In genomic region chr11:50559108-50559507, GRCm38 (mm10) we compare ENCODE assay signal across 9 mouse cellular contexts. TPM values are rescaled to one million over a fixed set of nuclear protein-coding genes. Genes with fewer than 3 reads are reported as not detected.
DNase-seq lines count a peak whose midpoint lies in the region; ATAC-seq and TF ChIP-seq lines count a peak whose summit lies in the region.
"Had no signal": no experiment of that assay in that cellular context is flagged by ENCODE, and none has a peak within 500 bp of the region (broad histone marks: within the 10 kb centered on the region; RNA-seq: fewer than 3 reads in every experiment).

No protein-coding gene starts in this region.

- no peaks in the 10 kb centered on the region for H3K27me3 ChIP-seq in intestine, embryonic 14.5 days (replicated peaks; ENCODE audit: control insufficient read depth, insufficient read depth, low read length)
- H3K27me3 ChIP-seq in intestine, embryonic 16.5 days (replicated peaks; ENCODE audit: control insufficient read depth, insufficient read depth, low read length), result no peaks in the 10 kb centered on the region
- no peaks in the 10 kb centered on the region for H3K27me3 ChIP-seq in lung, embryonic 14.5 days (ENCODE audit: insufficient read depth, low read length)

- intact Hi-C loops in left cerebral cortex, postnatal 10 days (cut with DNase I), result no loop called here

- no peaks in the 10 kb centered on the region for H3K36me3 ChIP-seq in intestine, embryonic 14.5 days (ENCODE audit: control insufficient read depth, insufficient read depth, low read length)
- H3K36me3 ChIP-seq in intestine, embryonic 16.5 days (ENCODE audit: control insufficient read depth, insufficient read depth, low read length), result no peaks in the 10 kb centered on the region
- no peaks in the 10 kb centered on the region for H3K36me3 ChIP-seq in lung, embryonic 14.5 days (ENCODE audit: insufficient read depth)

- H3K4me1 ChIP-seq in intestine, embryonic 14.5 days (replicated peaks; ENCODE audit: control insufficient read depth, insufficient read depth, low read length), result no peaks in the 10 kb centered on the region
- no peaks in the 10 kb centered on the region for H3K4me1 ChIP-seq in intestine, embryonic 16.5 days (ENCODE audit: control insufficient read depth, insufficient read depth, low read length)
- H3K4me1 ChIP-seq in cortical plate, adult 2 months (ENCODE audit: control insufficient read depth, insufficient read depth, low read length), result no peaks in the 10 kb centered on the region
- no peaks in the 10 kb centered on the region for H3K4me1 ChIP-seq in lung, embryonic 14.5 days (ENCODE audit: insufficient read depth)

- no peak for TF ChIP-seq POLR2A in cortical plate, adult 2 months (IDR thresholded peaks at IDR 0.05; ENCODE audit: extremely low read depth, insufficient read depth, low read length)

- DNase-seq in intestine, embryonic 14.5 days (ENCODE audit: low spot score), result peak; percentile 54
- peak; percentile 68 for DNase-seq in ES-CJ7 (ENCODE audit: low read depth, low spot score)
- DNase-seq in lung, embryonic 14.5 days, result peak; percentile 79
- DNase-seq in yolk sac, embryonic 10.5 days (ENCODE audit: low spot score), result no peak
- no peak for DNase-seq in adrenal gland, postnatal 25 days
- DNase-seq in left cerebral cortex, postnatal 10 days (ENCODE audit: extremely low spot score in 1 of 2, low spot score in 2 of 2), result no peak

- no peak overlapping the region for H3K4me2 ChIP-seq in intestine, embryonic 14.5 days (ENCODE audit: low read length)
- no peak overlapping the region for H3K4me2 ChIP-seq in intestine, embryonic 16.5 days (ENCODE audit: low read depth, low read length)
- no peak overlapping the region for H3K4me2 ChIP-seq in lung, embryonic 14.5 days

- 29% methylated on average over 4 of the region's 4 CpGs for WGBS in intestine, embryonic 14.5 days
- WGBS in intestine, embryonic 16.5 days, result 28% methylated on average over 4 of the region's 4 CpGs
- 26% methylated on average over 4 of the region's 4 CpGs for whole genome bisulfite sequencing in lung, embryonic 14.5 days

- no peak overlapping the region for H3K4me3 ChIP-seq in intestine, embryonic 14.5 days (ENCODE audit: low read depth, low read length)
- H3K4me3 ChIP-seq in intestine, embryonic 16.5 days (ENCODE audit: low read length), result no peak overlapping the region
- no peak overlapping the region for H3K4me3 ChIP-seq in cortical plate, adult 2 months (ENCODE audit: insufficient read depth, low read length)
- no peak overlapping the region for H3K4me3 ChIP-seq in lung, embryonic 14.5 days (ENCODE audit: low read depth, low read length)
- H3K4me3 ChIP-seq: erythroblast, embryonic 14.5 days had no signal

- H3K9me3 ChIP-seq in intestine, embryonic 14.5 days (ENCODE audit: control insufficient read depth, low read length), result peaks cover 8% of the 10 kb centered on the region; the same call in 1 of the 2 replicates
- 0 out of 2 replicates have a peak, but pooled peaks cover 3% of the 10 kb centered on the region for H3K9me3 ChIP-seq in intestine, embryonic 16.5 days (ENCODE audit: control insufficient read depth, low read length)
- no peaks in the 10 kb centered on the region for H3K9me3 ChIP-seq in lung, embryonic 14.5 days (ENCODE audit: low read depth, low read length)

- H3K27ac ChIP-seq in intestine, embryonic 14.5 days (ENCODE audit: low read depth), result no peak overlapping the region
- no peak overlapping the region for H3K27ac ChIP-seq in intestine, embryonic 16.5 days (ENCODE audit: low read length)
- H3K27ac ChIP-seq in cortical plate, adult 2 months (ENCODE audit: insufficient read depth, low read length), result no peak overlapping the region
- no peak overlapping the region for H3K27ac ChIP-seq in lung, embryonic 14.5 days (ENCODE audit: low read depth)

- TF ChIP-seq CTCF in cortical plate, adult 2 months (IDR thresholded peaks at IDR 0.05; ENCODE audit: extremely low read depth, insufficient read depth, low read length), result peak; percentile 40
- peak; percentile 84 for TF ChIP-seq CTCF in lung, embryonic 14.5 days (IDR thresholded peaks at IDR 0.05; ENCODE audit: low read depth)

- ATAC-seq in intestine, embryonic 14.5 days (replicated peaks; ENCODE audit: low FRiP score, low TSS enrichment, low read depth), result no peak
- ATAC-seq in intestine, embryonic 16.5 days, result no peak
- ATAC-seq in lung, embryonic 14.5 days (ENCODE audit: insufficient read depth), result no peak

- no peak overlapping the region for H3K9ac ChIP-seq in intestine, embryonic 14.5 days (ENCODE audit: low read length)
- H3K9ac ChIP-seq in intestine, embryonic 16.5 days (ENCODE audit: low read depth, low read length), result no peak overlapping the region
- H3K9ac ChIP-seq in lung, embryonic 14.5 days, result no peak overlapping the region

RNA-seq across cellular contexts. Expression of gene Adamts2, which starts 42.8 kb away (rescaled TPM):
- polyA plus RNA-seq in intestine, embryonic 14.5 days (2014; fragmentation: Nextera tagmentation; extraction: Ambion mirVana), result 9.0 and 10.2 TPM in 2 replicates
- polyA plus RNA-seq in intestine, embryonic 16.5 days (2015; fragmentation: Nextera tagmentation; extraction: Ambion mirVana), result 6.5 and 7.8 TPM in 2 replicates
- 8.7 and 10.6 TPM in 2 replicates for polyA plus RNA-seq in cortical plate, adult 2 months (2012; rRNA removed)
- polyA plus RNA-seq in lung, embryonic 14.5 days (2014; fragmentation: Nextera tagmentation; extraction: Ambion mirVana), result 9.5 and 10.9 TPM in 2 replicates
- 5.0 and 6.6 TPM in 2 replicates for total RNA-seq in adrenal gland, postnatal 25 days (2021)
- 10 to 100 TPM; 11.1 to 14.3 TPM for total RNA-seq in left cerebral cortex, postnatal 10 days (2021)
- polyA plus RNA-seq: erythroblast, embryonic 14.5 days had no signal

Comparison
In these comparisons a context has a peak if more than half of its experiments do, and no peak if none do; other contexts are left out.
1. DNase-seq: peak in intestine, embryonic 14.5 days (single experiment), ES-CJ7 (single experiment) and lung, embryonic 14.5 days (single experiment); none in yolk sac, embryonic 10.5 days (single experiment), adrenal gland, postnatal 25 days (single experiment) and left cerebral cortex, postnatal 10 days (0 of 2).